Mouse (Mus musculus) G1E-ER4 (cell line): ENCODE data around the gene Pagr1b. TPM values are rescaled to one million over a fixed set of nuclear protein-coding genes. Genes with fewer than 3 reads are reported as not detected.

ENCODE experiments used
- GATA1 ChIP-seq: IDR thresholded peaks from one replicate; pipeline ENCODE4 v1.8.0; 2012; ENCODE audit warnings: low read length, inconsistent platforms
- polyA plus RNA-seq: library from polyadenylated mRNA; stranded (reverse); fragments of >175 nt; gene quantifications from 2 replicates; pipeline ENCODE4 v1.2.3, GENCODE M21; 2012

Pagr1b gene
- polyA plus RNA-seq, 1 experiment, result 4.9 TPM

DNA sequence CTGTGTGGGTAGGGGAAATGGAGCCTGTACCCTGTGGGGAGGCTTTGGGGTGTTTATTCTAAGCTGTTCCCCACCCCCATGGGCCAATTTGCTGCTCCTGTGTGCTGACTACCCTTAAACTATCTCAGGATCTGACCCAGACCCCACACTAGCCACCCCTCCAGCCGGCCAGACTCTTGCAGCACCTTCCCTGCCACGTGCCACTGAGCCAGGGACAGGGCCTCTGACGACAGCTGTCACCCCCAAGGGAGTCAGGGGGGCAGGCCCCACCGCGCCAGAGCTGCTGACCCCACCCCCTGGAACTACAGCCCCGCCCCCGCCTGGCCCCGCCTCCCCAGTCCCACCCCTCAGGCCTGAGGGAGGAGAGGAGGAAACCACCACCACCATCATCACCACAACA, 63.6 kb downstream of the Pagr1b start:
- TF ChIP-seq GATA1, result no peak

DNA sequence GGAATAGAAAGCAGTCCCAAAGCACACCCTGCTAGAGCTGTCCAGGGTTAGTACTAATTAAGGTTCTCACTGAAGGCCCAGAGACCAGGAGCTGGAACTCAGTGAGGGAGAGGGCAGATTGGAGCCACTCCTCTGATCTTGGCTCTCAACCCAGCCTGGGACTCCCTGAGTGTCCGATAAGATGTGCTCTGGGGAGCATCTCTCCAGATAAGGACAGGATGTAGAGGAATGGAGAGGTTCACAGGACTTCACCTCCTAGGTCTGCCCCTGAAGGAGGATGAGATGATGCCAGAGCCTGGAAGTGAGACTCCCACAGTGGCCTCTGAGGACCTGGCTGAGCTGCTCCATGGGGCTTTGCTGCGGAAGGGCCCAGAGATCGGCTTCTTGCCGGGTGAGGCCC, 64.5 kb downstream of the Pagr1b start:
- TF ChIP-seq GATA1, result no peak

Other genes with a start within 250 kb of the Pagr1b start
- 29.3 and 38.2 TPM in 2 replicates for gene Ypel3, start 239.5 kb downstream of the Pagr1b start, polyA plus RNA-seq
- gene Tbx6, start 235.0 kb downstream of the Pagr1b start, polyA plus RNA-seq, result 0.23 and 0.55 TPM in 2 replicates
- gene Ppp4c, start 224.0 kb downstream of the Pagr1b start, polyA plus RNA-seq, result 185 and 249 TPM in 2 replicates
- 0.35 and 0.56 TPM in 2 replicates for gene Fam57b, start 218.8 kb downstream of the Pagr1b start, polyA plus RNA-seq
- not detected in 2 replicates for gene 4930451I11Rik, start 184.8 kb downstream of the Pagr1b start, polyA plus RNA-seq
- not detected in 2 replicates for gene Doc2a, start 169.1 kb downstream of the Pagr1b start, polyA plus RNA-seq
- 312 and 358 TPM in 2 replicates for gene Hirip3, start 154.5 kb downstream of the Pagr1b start, polyA plus RNA-seq
- gene Ino80e, start 154.1 kb downstream of the Pagr1b start, polyA plus RNA-seq, result 1,199 and 1,504 TPM in 2 replicates
- 210 and 262 TPM in 2 replicates for gene Taok2, start 131.8 kb downstream of the Pagr1b start, polyA plus RNA-seq
- gene Tmem219, start 93.6 kb downstream of the Pagr1b start, polyA plus RNA-seq, result 54.6 and 89.1 TPM in 2 replicates
- 27.6 and 38.3 TPM in 2 replicates for gene Kctd13, start 87.6 kb downstream of the Pagr1b start, polyA plus RNA-seq
- not detected in 2 replicates for gene Asphd1, start 66.9 kb downstream of the Pagr1b start, polyA plus RNA-seq
- gene Sez6l2, start 65.9 kb downstream of the Pagr1b start, polyA plus RNA-seq, result 0.59 and 0.93 TPM in 2 replicates
- 94.7 and 114 TPM in 2 replicates for gene Cdipt, start 40.6 kb downstream of the Pagr1b start, polyA plus RNA-seq
- gene Cdiptos, start 40.4 kb downstream of the Pagr1b start, polyA plus RNA-seq, result 0.04 and 0.16 TPM in 2 replicates
- gene Mvp, start 1.9 kb downstream of the Pagr1b start, polyA plus RNA-seq, result 18.3 and 22.4 TPM in 2 replicates
- 31.1 and 76.8 TPM in 2 replicates for gene Pagr1a, start 868 bp upstream of the Pagr1b start, polyA plus RNA-seq
- gene Gm42742, start 4.6 kb upstream of the Pagr1b start, polyA plus RNA-seq, result 145 and 228 TPM in 2 replicates
- 0.53 and 1.9 TPM in 2 replicates for gene Prrt2, start 4.7 kb upstream of the Pagr1b start, polyA plus RNA-seq
- 820 and 1,081 TPM in 2 replicates for gene Maz, start 10.6 kb upstream of the Pagr1b start, polyA plus RNA-seq
- 45.3 and 56.9 TPM in 2 replicates for gene Kif22, start 26.0 kb upstream of the Pagr1b start, polyA plus RNA-seq
- gene Zg16, start 70.8 kb upstream of the Pagr1b start, polyA plus RNA-seq, result not detected in 2 replicates
- gene AI467606, start 74.9 kb upstream of the Pagr1b start, polyA plus RNA-seq, result 197 and 223 TPM in 2 replicates
- gene Qprt, start 105.7 kb upstream of the Pagr1b start, polyA plus RNA-seq, result 0.98 and 2.0 TPM in 2 replicates
- 104 and 107 TPM in 2 replicates for gene Spn, start 121.3 kb upstream of the Pagr1b start, polyA plus RNA-seq
- 81.2 and 81.3 TPM in 2 replicates for gene Cd2bp2, start 179.6 kb upstream of the Pagr1b start, polyA plus RNA-seq
- gene Tbc1d10b, start 192.0 kb upstream of the Pagr1b start, polyA plus RNA-seq, result 58.8 and 62.5 TPM in 2 replicates
- gene Mylpf, start 192.4 kb upstream of the Pagr1b start, polyA plus RNA-seq, result 1.2 and 4.3 TPM in 2 replicates
- 37.7 and 38.1 TPM in 2 replicates for gene Zfp553, start 216.6 kb upstream of the Pagr1b start, polyA plus RNA-seq
- gene Sept1, start 216.6 kb upstream of the Pagr1b start, polyA plus RNA-seq, result 151 and 170 TPM in 2 replicates
- gene Zfp771, start 227.8 kb upstream of the Pagr1b start, polyA plus RNA-seq, result 86.6 and 115 TPM in 2 replicates
- gene Dctpp1, start 244.2 kb upstream of the Pagr1b start, polyA plus RNA-seq, result 108 and 177 TPM in 2 replicates